Mouse (Mus musculus) mesoderm, embryonic 11.5 days (tissue): ENCODE measurements at regions not wholly inside any gene's neighbourhood (a gene's known extent, or its start where the extent isn't known, plus 50 kb on each side); places are given as distances from the start of the nearest gene placed in this dataset.

ENCODE experiments used
- DNase-seq: peaks from one replicate; pipeline ENCODE4 v3.0.0-alpha.2; 2012; ENCODE audit warnings: low read depth, low spot score

DNA sequence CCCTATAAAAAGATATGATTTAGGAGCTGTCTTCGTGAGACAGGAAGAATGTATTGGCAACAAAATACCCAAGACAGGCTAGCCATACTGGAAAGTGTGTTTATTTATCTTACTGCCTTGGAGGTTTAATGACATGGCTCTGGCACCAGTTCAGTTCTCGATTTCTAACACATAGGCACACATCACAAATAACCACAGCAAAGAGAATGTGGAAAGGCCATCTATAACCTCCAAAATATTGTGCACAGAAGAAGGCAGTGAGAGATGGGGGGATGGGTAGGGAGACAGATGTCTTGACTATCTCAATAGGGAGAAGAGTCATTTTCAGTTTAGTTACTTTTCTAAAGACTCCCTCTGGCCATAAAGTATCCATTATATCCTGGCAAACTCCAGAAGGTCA, 90.5 kb downstream of the Minar1 start:
- peak; percentile 4 for DNase-seq

DNA sequence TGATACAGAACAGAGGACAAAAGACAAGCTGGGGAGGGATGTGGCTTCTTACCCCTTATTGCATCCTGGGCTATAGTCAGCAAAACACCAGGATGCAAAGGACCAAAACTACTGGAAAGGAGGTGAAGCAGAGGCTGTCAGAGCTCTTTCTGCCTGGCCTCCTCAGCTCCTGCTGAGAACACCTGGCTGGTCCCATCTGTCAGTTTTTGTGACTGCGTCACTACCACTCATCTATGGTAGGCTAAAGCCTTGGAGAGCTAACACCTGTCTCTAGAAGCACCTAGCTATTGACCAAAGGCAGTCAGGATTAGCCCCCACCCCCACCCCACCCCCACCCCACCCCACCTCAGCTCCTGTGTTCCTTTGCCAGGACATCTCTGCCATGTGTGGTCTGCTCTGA, 98.8 kb downstream of the Minar1 start:
- no peak for DNase-seq

DNA sequence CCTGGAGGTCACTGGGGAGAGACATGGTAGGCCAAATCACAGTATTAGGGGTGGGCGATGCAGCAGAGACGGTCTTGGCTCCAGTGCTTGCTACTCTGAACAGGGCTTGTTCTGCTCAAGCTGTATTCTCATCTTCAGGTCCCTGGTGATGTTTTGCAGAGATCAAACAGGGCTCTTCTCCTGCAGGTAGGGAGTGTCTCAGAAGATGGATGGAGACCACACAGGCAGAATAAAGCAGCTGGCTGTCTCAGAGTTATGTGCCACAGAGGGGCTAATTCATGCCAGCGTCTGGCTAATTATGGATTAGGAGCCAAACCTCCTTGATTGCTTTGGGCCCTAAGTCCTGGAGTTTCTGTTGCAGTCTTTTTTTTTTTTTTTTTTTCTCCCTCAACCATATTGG, 99.2 kb downstream of the Minar1 start:
- no peak for DNase-seq

DNA sequence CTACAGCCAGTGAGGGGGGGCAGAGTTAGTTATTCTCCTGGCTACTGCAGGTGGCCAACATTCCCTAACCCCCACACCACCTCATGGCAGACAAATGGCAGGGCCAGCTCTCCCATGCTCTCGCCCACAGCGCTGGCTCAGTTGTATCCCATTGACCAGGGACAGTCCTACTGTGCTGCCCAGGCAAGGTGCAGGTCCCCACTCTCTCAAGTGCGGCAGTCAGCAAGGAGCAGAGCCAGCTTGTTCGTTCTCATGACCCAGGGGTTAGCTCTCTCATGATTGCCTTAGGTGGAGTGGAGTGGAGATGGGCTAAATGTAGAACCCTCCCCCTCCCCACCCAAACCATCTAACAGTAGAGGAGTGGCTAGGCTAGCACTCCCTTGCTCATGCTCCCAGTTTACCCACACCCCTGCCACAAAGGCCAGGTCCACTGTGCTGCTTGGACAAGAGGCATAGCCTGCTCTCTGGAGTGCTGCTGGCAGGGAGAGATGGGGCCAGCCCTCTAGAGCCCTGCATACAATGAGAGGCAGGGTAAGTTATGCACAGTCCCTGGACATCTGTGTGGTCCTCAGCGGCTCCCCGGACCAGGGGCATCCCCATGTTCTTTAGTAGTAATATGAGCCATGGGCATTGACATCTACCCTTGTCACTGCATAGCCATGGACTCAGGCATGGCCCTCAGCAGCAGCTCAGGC, 114.4 kb downstream of the Minar1 start:
- no peak for DNase-seq

DNA sequence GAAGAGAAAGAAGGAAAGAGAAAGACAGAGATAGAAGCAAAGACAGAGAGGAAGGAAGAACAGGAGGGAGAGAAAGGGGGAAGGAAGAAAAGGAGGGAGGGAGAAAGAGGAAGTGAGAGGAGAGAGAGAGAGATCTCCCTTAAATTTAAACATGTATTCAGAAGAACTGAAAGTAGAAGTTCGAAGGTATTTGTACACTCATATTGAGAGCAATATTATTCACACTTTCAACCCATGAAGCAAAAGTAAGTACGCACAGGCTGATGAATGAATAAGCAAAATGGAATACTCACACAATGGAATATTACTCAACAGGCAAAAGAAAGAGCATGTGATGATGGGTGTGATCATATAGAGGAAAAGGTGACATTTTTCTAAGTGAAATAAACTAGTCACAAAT, 120.8 kb downstream of the Minar1 start:
- DNase-seq: no peak

DNA sequence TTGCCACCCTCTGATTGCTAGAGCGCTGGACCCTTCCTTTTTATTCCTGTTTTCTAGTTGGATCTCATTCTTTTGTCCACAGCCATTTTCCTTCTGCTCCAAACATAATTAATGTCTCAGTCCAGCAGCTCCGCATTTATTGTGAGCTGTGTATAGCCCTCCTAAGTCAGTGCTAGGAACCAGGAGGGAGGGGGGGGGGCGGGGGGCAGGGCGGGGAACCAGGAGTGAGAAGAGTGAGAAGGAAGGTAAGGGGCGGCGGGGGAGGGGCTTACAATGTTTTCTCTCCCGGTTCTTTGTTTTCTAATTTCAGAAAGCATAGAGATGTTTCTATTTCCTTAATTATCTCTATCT, 125.6 kb downstream of the Minar1 start:
- DNase-seq: peak; percentile 23

DNA sequence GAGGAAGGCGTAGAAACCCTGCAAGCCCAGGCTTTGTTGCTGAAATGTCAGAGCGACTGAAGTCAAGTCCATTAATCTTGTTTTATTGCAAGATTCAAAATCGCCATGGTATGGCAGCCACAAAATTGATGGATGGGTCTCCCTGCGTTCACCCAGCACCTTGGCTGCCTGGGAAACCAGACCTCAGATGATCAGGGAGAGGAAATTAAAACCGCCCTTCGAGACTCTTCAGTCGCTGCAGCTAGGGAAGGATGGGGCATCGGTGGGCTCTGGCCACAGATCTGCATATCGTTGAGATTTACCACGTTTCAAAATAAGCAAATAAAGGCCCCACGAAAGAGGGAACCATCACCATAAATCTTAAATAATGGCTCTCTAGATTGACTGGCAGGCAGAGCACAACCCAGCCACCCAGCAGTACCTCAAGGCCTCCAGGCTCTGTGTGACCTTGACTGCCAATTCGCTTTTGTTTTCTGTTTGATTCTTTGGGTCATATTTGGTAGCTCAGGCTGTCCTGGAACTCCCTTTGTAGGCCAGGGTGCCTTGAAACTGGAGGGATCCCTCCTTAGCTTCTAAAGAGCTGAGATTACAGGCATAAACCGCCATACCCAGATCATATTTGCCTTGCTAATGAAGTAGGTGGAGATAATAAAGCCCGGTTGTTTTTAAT, 126.1 kb downstream of the Minar1 start:
- DNase-seq: peak; percentile 73

DNA sequence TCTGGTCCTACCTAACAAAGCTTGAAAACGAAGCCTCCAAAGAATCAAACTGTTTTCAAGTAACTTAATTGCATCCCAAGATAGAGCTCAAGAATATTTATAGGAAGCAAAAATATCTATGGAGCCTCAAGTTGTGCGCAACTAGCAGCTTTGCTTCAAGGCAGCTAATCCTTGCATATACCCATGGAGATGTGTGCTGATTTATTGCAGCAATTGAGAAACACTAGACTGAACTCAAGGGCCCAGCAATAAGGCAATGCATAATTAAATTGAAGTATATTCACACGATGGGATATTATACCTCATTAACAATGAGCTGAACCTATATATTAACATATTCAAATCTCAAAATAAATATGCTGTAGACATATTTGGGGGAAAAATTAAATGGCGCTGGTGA, 135.3 kb downstream of the Minar1 start:
- no peak for DNase-seq

DNA sequence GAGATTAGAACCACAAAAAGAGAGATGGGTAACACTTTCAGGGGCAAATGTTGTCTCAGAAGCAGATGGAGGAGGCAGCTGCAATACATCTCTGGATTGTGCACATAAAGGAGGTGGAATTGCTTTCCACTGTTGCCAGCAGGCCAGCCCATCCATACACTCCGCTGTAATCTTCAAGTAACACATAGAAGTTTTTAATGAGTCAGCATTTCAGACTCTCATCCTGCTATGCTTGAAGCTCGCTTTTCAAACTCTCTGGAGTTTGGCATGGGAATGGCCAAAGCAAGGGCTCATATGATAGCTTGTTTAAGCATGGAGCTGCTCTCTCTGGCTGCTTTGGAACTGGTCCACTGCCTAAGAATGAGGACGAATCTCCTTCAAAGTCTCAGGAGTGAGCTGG, 143.5 kb downstream of the Minar1 start:
- DNase-seq: no peak

DNA sequence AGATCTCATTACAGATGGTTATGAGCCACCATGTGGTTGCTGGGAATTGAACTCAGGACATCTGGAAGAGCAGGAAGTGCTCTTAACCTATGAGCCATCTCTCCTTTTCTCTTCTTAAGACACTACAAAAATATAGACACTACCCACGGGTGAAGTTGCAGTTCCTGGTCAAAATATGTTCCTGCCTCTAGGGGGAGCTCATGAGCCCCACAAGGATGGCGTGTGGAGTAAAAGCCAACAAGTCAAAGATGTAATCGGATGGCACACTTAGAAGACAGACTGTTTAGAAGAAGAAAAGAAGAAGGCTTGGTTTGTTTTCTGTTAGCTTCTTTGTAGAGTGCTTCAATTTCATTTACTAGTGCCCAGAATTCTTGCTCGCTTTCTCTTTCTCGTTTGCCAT, 161.7 kb downstream of the Minar1 start:
- peak; percentile 72 for DNase-seq

DNA sequence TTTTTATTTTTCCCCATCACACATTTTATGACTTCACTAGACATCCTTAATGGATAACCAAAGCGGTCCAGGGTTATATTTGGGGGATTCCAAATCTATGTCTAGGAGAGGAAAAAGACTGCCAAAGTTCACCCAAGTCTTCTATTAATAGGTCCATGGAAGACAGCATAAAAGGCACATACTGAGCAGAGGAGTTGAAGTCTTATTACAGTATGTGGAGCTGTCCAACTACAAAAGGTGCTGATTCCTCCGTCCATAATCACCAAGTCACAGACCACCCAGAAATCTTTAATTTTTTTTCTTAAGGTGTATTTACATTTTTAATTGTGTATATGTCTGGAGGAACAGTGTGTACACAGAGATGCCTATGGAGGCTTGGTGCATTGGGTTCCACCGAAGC, 166.3 kb downstream of the Minar1 start:
- DNase-seq: peak; percentile 14

DNA sequence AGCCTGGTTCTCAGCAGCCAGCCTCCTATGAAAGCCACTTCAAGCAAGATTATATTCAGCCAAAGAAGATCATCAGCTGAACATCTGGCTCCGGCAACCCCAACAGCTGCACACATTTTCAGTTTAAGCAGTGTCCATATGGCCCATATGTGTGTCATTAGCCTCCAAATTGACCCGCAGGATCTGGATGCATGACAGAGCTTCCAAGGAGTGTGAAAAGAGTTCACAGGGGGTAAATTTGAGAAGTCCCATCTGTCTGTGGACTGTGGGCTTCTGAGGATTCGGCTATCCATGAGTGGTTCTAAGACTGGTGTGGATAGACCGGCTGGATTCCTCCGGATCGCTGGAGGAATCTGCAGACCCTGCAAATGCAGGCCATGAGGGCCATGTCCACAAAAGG, 173.3 kb downstream of the Minar1 start:
- DNase-seq: peak; percentile 62
